Mouse (Mus musculus) hindbrain, postnatal 0 days (tissue): ENCODE measurements at regions not wholly inside any gene's neighbourhood (a gene's known extent, or its start where the extent isn't known, plus 50 kb on each side); places are given as distances from the start of the nearest gene placed in this dataset.

Experiments used
- ATAC-seq: fragments of 200-750 bp; cut with Nextera tagmentation; 2 replicates; pipeline ENCODE4 v1.8.0; 2017; ENCODE audit warnings: mild to moderate bottlenecking, moderate TSS enrichment, moderate library complexity
- DNase-seq: peaks from one replicate; pipeline ENCODE4 v3.0.0-alpha.2; 2015; ENCODE audit warnings: low spot score
- H3K27ac ChIP-seq: fragments of 300-500 bp; sonication (generic); 2 replicates; pipeline ENCODE4 v1.5.1; 2014; ENCODE audit warnings: mild to moderate bottlenecking
- H3K27me3 ChIP-seq: fragments of 300-500 bp; sonication (generic); 2 replicates; pipeline ENCODE4 v1.6.1; 2014; ENCODE audit warnings: low read length, mixed read lengths; ENCODE audit not compliant: insufficient read depth
- H3K36me3 ChIP-seq: fragments of 300-500 bp; sonication (generic); 2 replicates; pipeline ENCODE4 v1.6.1; 2014; ENCODE audit warnings: low read length, mixed read lengths; ENCODE audit not compliant: insufficient read depth
- H3K4me1 ChIP-seq: fragments of 300-500 bp; sonication (generic); 2 replicates; pipeline ENCODE4 v1.6.1; 2014; ENCODE audit warnings: antibody characterized with exemption, low read length, mixed read lengths; ENCODE audit not compliant: insufficient read depth
- H3K4me2 ChIP-seq: fragments of 300-500 bp; sonication (generic); 2 replicates; pipeline ENCODE4 v1.6.1; 2014; ENCODE audit warnings: low read depth, mild to moderate bottlenecking, low read length, moderate library complexity, mixed read lengths
- H3K4me3 ChIP-seq: fragments of 300-500 bp; sonication (generic); 2 replicates; pipeline ENCODE4 v1.5.1; 2014; ENCODE audit warnings: low read length
- H3K9ac ChIP-seq: fragments of 300-500 bp; sonication (generic); replicated peaks from 2 replicates; pipeline ENCODE4 v1.6.1; 2014; ENCODE audit warnings: mild to moderate bottlenecking, low read length, moderate library complexity, mixed read lengths
- H3K9me3 ChIP-seq: fragments of 300-500 bp; sonication (generic); 2 replicates; pipeline ENCODE4 v1.6.1; 2016; ENCODE audit warnings: low read length, mixed read lengths
- CTCF ChIP-seq: IDR thresholded peaks from 2 replicates; pipeline ENCODE4 v1.5.1; 2016; ENCODE audit warnings: antibody characterized with exemption, control low read depth, low read depth
- WGBS: fragments of 180-500 bp; shearing (Covaris S2); extraction: QIAGEN DNeasy Blood & Tissue Kit; methylation state at CpG from one replicate; pipeline ENCODE4 v1.1.7; 2014; 5-methylcytosine and 5-hydroxymethylcytosine counted together

DNA sequence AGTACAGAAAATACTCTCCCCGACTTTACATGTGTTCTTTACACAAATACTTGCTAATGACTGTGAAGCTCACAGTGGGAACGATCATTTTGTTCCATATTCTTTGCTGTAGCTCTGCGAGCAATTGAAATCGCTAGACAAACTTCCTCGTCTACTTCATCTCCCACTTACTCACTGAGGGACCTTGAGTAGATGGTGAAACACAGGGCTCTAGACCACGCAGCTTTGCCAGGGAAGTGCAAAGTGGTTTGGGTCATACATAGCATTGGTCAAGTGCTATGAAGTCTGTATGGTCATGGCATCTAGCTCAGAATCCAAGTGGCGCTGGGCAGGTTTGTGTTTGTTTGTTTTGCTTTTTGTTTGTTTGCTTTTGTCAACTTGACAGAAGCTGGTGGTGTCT is 1174.0 kb upstream of the A1bg start:
- no peak for ATAC-seq
- Histone ChIP-seq H3K4me3 (no peak overlapping the region), H3K9ac (no peak overlapping the region), H3K27me3 (no peaks in the 10 kb centered on the region), H3K36me3 (no peaks in the 10 kb centered on the region), H3K4me2 (no peak overlapping the region), H3K9me3 (no peaks in the 10 kb centered on the region), H3K4me1 (peaks cover 6% of the 10 kb centered on the region; the same call in 1 of the 2 replicates), H3K27ac (no peak overlapping the region)
- WGBS, result 83% methylated on average over 7 of the region's 7 CpGs
- TF ChIP-seq CTCF, result no peak
- no peak for DNase-seq

DNA sequence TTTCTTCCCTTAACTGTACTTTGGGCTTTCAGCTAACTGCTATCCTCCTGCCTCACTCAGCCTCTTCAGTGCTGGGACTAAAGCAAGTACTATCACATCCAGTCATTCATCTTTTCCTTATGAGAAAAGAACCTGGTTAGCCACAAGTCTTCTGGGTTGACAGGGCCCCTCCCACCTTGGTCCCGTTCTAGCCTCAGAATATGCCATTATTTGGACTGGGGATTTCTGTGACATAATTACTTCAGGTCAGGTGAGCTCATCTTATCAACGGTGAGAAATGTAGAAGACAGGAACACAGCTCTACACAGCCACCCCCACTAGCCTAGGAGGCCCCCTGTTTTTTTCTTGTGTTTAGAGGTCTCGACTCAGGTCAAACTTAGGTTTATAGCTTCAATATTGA is 1172.4 kb upstream of the A1bg start:
- no peak overlapping the region for H3K27ac ChIP-seq
- 87% methylated on average over 3 of the region's 3 CpGs for WGBS
- ATAC-seq, result no peak

DNA sequence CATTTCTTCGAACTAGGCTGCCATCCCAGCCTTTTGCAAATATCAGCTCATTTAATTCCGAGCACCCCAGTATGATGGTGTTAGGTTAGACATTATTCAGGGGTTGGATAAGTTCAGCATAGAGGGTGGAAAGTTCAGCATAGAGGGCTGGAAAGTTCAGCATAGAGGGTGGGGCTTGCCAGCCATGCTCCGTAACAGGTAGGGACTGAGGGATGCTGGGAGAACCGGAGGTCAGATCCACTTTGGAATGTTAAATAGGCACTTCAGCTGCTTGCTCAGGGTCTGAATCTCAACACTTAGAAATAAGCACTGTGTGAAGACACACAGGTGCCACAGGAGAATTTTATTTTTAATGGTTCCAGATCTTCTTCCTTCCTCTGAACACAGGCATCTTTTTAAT is 1170.9 kb upstream of the A1bg start:
- no peak for DNase-seq
- no peak overlapping the region for H3K27ac ChIP-seq
- peaks cover 6% of the 10 kb centered on the region; the same call in 1 of the 2 replicates for H3K4me1 ChIP-seq
- H3K4me2 ChIP-seq, result no peak overlapping the region
- H3K9me3 ChIP-seq, result no peaks in the 10 kb centered on the region
- no peaks in the 10 kb centered on the region for H3K36me3 ChIP-seq
- no peak overlapping the region for H3K9ac ChIP-seq
- WGBS, result 68% methylated on average over 4 of the region's 4 CpGs
- no peaks in the 10 kb centered on the region for H3K27me3 ChIP-seq
- no peak overlapping the region for H3K4me3 ChIP-seq
- no peak for ATAC-seq
- TF ChIP-seq CTCF, result no peak

More for the DNA sequence above, 1172.4 kb upstream of the A1bg start:
- Histone ChIP-seq H3K4me1 (peaks cover 6% of the 10 kb centered on the region; the same call in 1 of the 2 replicates), H3K36me3 (no peaks in the 10 kb centered on the region), H3K4me3 (no peak overlapping the region), H3K4me2 (no peak overlapping the region), H3K9me3 (no peaks in the 10 kb centered on the region), H3K27me3 (no peaks in the 10 kb centered on the region), H3K9ac (no peak overlapping the region)
- no peak for TF ChIP-seq CTCF
- no peak for DNase-seq

DNA sequence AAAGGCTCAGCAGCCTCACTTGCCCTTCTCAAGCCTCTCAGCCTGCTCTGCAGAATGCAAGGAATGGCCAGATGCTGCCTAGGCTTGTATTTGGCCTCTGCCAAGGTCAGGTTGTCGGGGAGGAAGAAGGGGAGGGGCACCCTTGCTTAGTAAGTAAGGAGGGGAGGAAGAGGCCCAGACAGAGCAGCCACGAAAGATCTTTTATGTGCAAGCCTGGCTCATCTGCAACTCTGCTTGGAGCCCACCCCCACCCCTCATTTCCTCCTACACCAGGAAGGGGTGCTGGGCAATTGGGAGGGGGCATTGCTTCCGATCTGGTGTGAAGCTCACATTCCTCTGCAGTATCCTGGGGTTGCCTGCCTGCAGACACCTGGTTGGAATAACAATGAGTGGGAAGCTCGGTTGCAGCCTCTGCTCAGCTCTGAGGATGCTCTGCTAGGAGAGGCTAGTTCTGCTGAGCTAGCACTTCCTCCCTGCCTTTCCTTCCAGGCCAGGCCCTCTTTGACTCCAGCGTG is 1169.9 kb upstream of the A1bg start:
- ATAC-seq, result peak; percentile 87
- Histone ChIP-seq H3K4me2 (no peak overlapping the region), H3K27ac (no peak overlapping the region; the same call in 1 of the 2 replicates), H3K4me3 (no peak overlapping the region), H3K27me3 (no peaks in the 10 kb centered on the region), H3K4me1 (peaks cover 6% of the 10 kb centered on the region; the same call in 1 of the 2 replicates), H3K9ac (no peak overlapping the region), H3K9me3 (no peaks in the 10 kb centered on the region), H3K36me3 (no peaks in the 10 kb centered on the region)
- WGBS, result 11% methylated on average over 5 of the region's 5 CpGs
- TF ChIP-seq CTCF, result no peak
- DNase-seq, result peak; percentile 43

DNA sequence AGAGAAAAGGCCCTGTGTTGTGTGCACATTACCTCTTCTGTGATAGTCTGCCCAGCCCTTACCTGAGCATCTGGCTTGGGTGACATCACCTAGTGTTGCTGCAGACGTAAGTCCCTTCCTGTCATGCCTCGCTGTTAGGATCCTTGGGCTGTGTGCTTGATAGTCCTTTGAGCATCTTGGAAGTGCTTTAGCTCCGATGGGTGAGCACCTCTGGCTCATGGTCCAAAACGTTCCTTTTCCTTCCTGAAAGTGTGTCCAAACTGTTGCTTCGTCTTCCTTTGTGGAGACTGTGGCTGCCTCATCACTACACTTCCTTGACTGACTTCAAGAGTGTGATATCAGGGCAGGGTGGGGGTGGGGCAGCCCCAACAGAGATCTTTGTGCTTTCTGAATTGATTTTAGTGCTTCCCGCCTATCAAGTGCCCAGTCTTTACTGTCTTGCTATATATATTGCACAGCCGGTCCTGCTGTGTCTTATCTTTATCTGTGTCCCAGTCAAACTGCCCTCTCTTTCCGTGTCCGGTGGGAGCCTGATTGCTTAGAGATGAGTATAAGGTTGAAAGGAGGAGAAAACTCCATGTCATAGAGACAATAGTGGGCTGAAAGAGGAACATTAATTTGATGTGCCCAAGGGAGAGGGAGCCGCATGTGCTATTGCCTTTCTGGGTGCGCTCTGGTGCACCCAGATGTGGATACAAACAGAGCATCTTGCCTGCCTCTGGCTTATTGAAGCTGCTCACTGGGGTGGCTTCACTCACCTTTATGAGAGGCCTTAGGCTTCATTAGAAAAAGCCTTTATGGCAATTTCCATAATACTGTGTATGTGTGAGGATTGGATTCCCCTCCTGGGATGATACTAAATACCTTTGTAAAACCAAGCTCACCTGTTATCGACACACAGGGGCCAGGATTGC is 1169.2 kb upstream of the A1bg start:
- H3K4me1 ChIP-seq, result peaks cover 6% of the 10 kb centered on the region; the same call in 1 of the 2 replicates
- H3K9me3 ChIP-seq, result no peaks in the 10 kb centered on the region
- WGBS, result 60% methylated on average over 12 of the region's 12 CpGs
- H3K27ac ChIP-seq, result peak overlapping the region; percentile 20; the same call in 1 of the 2 replicates
- no peaks in the 10 kb centered on the region for H3K36me3 ChIP-seq
- no peaks in the 10 kb centered on the region for H3K27me3 ChIP-seq
- TF ChIP-seq CTCF, result no peak
- ATAC-seq (0 out of 2 replicates have a peak, but pooled peaks have one; percentile 3), DNase-seq (no peak)
- H3K4me2 ChIP-seq, result no peak overlapping the region
- H3K9ac ChIP-seq, result no peak overlapping the region
- no peak overlapping the region for H3K4me3 ChIP-seq

DNA sequence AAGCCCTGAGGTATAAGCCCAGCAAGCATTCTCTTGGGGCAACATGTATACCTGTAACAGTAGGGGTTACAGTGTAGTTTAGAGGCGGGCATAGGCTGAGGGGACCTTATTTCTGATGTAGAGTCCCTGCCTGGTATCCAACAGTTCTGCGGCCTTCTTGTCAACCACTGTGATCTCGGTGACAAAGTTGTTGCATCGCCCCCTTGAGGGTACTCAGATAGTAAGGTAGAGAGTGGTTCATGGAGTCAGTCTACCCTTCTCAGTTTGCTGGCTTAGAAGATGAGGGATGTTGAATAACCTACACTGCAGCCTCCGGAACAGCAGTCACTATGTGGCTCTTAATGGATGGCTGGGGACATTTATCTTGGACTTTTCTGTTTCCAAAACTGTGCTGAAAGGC is 1168.3 kb upstream of the A1bg start:
- DNase-seq, result no peak
- Histone ChIP-seq H3K27me3 (no peaks in the 10 kb centered on the region), H3K4me3 (no peak overlapping the region), H3K9me3 (no peaks in the 10 kb centered on the region), H3K36me3 (no peaks in the 10 kb centered on the region), H3K9ac (no peak overlapping the region), H3K4me2 (no peak overlapping the region), H3K27ac (no peak overlapping the region), H3K4me1 (peaks cover 6% of the 10 kb centered on the region; the same call in 1 of the 2 replicates)
- 91% methylated on average over 5 of the region's 5 CpGs for WGBS
- TF ChIP-seq CTCF, result no peak
- ATAC-seq, result no peak

DNA sequence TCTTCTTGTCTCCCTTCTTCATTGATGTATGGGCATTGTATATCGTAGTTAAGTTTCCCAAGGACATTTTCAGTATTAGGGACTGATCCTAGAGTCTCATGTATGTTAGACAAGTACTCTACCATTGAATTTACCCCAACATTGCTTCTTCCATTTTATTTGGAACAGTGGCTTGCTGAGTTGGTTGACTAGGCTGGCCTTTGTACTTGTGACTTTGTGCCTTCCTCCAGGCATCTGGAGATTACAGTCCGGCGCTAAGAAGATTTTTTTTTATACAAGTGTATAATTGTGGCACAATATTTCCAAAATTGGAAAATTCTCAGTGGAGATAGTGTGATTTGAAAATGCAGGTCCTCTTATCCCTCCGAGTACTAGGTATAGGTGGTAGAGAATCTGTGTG is 1165.5 kb upstream of the A1bg start:
- Histone ChIP-seq H3K9ac (no peak overlapping the region), H3K4me1 (peaks cover 6% of the 10 kb centered on the region; the same call in 1 of the 2 replicates), H3K4me2 (no peak overlapping the region), H3K9me3 (no peaks in the 10 kb centered on the region), H3K27ac (no peak overlapping the region), H3K4me3 (no peak overlapping the region), H3K27me3 (no peaks in the 10 kb centered on the region), H3K36me3 (no peaks in the 10 kb centered on the region)
- 95% methylated on average over 4 of the region's 4 CpGs for WGBS
- ATAC-seq (no peak), DNase-seq (no peak)
- no peak for TF ChIP-seq CTCF
